Mouse (Mus musculus) cerebellum, adult 11-12 months (tissue): ENCODE data around the gene Coro6.

Source experiments
- DNase-seq: peaks from one replicate; pipeline ENCODE4 v3.0.0; 2022

The Coro6 gene

DNA sequence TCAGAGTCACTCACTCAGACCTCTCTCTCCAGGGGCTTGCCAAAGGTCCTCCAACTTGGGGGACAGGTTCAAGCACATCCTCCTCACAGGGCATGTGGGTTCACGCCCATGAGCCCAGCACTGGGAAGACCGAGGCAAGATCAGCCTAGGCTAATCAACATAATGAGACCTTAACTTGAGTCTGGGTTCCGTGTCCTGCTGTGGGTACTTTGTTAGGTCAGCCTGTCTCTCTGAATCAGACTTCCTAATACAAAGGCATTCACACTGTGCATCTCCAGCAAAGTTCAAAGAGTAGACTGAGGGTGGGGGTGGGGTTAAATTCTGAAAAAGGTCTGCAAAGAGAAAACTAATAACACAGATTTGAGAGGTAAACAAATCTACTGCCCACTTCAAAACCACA, 2.9 kb downstream of the Coro6 start:
- DNase-seq: no peak

DNA sequence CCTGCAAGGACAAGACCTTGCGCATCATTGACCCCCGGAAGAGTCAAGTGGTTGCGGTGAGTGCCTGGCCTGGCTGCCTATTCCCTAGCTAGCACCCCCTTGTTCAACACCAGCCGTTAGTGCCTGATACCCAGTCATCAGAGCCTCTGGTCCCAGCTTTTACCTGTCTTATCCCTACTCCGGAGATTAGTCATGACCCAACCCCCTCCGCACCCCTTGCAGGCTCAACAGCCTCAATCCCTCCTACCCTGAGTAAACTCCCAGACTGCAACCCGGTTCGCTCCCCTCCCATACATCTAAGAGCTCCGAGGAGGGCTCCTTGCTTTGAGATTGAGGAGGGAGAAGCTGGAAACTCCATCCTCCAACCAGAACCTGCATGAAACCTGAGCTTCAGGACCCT, 4.3 kb downstream of the Coro6 start:
- no peak for DNase-seq

DNA sequence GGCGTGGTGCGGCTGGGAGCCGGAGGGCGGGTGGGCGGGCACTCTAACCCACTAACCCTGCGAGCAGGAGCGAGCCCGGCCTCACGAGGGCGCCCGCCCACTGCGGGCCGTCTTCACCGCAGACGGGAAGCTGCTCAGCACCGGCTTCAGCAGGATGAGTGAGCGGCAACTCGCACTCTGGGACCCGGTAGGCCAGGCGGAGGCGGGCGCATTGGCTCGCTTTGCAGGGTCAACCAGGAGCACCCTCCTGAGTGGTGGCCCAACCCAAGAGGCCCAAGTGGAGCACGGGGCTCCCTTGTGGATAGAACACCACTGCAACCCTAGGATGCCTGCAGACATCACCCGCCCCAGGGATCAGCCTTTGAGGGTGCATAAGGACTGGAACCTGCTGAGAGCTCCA, 4.9 kb downstream of the Coro6 start:
- DNase-seq: no peak

DNA sequence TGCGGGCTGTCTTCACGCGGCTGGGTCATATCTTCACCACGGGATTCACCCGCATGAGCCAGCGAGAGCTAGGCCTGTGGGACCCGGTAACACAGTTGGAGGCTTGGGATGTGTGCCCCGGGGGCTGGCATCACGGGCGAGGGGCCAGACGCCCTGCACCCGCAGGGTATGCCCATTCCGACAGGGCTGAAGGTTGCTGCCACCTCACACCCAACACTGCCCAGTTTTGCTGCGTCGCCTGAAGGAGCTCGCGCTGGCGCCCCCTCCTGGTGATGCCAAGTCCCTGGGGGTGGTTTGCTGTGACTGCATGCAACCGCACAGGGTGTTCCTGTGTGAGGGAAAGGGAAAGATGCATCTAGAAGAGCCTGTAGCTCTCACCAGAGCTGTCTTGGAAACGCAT, 5.6 kb downstream of the Coro6 start:
- DNase-seq: peak; percentile 74

DNA sequence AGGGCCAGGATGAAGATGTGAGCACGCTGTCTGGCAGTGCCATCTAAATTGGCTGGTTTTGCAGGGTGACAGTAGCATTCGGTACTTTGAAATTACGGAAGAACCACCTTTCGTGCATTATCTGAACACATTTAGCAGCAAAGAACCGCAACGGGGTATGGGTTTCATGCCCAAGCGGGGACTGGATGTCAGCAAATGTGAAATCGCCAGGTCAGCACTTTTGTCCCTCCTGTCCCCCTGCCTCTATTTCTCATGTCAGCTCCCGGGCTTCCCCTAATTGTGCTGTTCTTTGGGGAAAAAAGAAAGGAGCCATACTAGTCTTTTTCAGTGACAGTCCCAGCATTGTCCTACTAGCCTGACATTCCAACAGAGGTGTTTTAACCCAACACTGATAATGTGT, 6.2 kb downstream of the Coro6 start:
- DNase-seq: no peak

DNA sequence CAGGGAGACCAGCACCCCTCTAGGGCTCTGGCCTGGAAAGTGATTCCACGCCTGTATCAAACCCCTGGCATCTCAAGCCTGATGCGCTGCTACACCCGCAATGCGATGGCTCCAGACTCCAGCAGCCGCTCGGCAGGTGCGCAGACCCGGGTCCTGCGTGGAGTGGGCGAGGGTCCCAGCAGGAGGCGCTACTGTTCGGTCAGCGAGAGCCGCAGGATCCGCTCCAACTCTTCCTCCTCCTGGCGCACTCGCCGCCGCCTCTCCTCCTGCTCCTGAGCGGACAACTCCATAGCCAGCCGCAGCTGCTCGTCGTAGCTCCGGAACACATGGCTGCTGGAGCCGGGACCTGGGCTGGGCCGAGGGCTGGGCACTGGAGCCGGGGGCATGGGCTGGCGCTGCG, 9.2 kb downstream of the Coro6 start:
- no peak for DNase-seq

DNA sequence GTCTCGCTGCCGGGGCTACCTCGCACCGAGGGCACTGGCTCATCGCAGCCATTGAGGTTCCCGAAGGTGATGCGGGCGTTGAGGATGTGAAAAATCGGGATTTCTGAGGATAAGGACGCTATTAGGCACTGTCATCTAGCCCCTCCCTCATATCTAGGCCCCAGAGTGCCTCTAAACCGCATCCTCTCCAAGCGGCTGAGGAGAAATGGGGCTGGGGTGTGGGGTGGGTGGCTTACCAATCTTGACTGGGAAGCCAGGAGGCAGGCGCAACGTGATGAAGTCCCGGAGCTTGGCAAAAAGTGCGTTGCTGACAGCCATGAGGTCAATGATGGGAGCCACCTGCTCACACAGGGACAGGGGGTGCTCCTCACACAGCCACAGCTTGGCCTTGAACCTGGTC, 10.6 kb downstream of the Coro6 start:
- DNase-seq: no peak

DNA sequence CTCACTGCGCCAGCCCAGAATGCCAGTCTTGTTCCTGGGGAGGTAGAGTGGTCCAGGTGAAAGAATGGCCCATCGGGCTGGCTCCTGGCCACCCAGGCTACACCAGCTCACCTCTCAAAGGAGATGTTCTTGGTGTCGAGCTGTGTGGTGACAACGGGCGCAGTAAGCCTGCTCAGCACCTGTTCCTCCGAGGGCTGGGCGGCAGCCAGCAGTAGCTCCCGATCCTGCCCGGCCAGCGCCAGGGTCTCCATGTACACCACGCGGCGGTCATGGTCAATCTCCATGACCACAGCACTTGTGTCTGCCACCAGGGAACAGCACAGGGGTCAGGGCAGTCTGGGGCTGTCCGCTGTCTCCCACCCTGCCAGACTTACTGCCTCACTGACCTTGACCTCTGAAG, 14.0 kb downstream of the Coro6 start:
- no peak for DNase-seq

DNA sequence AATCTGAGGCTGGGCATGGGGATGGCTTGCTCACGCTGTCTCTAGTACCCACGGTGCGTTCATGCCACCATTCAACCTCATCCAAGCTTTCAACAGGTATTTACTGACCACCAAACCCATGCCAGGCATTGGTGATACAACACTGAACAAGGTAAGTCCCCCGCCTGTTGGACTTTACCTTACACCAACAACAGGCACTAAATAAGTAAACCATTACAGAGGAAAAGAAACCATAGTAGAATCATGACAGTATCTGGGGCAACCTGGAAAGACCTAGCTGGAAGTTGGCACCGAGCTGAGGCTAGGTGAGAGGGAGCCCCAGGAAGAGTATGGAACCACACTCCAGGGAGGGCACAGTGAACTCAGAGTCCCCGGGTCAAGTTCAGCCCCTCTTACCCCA, 14.7 kb downstream of the Coro6 start:
- DNase-seq: no peak

DNA sequence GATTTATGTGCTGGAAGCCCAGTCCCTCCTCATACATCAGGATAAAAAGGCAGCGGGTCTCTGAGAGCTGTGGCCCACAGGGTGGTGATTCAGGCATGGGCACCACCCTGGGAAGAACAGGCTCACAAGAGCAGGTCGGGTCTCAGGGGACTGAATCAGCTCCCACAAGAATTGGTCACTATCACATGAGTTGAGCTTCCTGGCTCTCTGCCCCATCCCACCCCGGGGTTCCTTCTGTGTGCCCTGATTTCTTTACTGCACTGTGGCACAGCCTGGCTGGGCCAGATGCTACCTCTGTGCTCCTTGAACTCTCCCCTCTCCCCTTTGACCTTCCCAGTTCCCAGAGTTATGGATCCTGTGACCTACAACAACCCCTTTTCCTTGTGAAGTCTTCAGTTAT, 20.8 kb downstream of the Coro6 start:
- peak; percentile 48 for DNase-seq

DNA sequence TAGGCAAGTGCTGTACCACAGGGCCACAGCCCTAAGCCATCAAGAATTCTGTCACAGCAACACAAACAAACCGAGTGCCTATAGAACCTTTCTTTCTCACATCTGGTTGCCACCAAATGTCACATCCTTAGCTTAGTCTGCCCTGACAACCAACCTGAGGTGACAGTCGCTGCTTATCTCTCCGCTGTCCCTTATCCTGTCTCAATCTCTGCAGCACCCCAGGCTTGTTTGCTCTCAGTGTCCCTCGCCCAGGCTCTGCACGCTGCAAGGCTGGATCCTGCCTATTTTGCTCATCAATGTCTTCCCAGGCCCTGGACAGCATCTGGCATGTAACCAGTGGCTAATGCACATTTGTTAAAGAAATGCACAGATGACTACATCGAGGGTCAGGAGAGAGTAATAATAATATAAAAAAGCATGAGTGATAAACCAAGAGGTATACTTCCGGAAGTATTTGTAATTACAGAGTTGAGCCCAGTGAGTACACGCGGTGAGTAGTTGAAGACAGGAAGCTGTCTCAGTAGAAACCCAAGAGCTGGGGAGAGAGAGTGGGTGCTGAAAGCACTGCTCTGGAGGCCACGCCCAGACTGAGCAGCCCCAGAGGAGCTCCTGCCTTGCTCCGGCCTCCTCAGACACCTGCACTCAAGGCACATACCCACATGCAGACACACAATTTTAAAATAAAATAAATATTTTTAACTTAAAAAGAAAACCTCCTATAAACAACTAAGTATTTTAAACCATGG, 21.5 kb downstream of the Coro6 start:
- peak; percentile 20 for DNase-seq

DNA sequence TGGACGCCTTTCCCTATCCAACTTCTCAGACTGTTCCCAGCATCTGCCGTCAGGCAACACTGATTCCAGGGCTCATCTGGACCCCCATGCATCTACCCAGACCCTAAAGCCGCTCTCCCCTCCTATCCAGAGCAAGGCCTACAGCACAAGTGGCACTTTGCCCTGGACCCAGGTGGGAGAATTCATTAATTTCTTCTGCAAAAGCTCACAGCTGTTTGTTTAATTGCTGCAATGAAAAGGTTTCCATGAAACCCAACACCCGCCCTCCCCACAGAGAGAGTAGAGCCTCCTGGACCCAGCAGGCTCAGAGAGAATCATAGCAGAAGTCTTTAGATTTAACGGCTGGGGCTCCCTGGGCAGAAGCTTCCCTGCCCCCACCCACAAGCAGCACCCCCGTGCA, 23.0 kb downstream of the Coro6 start:
- DNase-seq: no peak

DNA sequence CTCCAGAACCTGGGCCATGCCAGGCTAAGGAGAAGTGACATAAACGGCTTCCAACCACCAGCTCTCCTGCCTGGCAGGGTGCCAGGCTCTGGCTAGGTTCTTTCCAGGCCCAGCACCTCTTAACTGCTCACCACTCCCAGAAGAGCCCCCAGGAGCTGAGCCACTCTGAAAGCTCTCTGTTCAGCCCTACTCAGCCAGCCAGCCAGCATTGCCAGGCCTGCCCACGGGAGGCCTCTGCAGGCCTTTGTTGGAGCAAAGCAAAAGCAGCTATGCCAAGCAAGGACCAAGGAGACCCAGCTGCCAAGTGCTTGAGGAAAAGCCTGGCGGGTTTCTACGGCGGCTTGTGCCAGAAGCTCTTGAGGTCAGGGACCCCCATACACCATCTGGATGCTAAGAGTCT, 24.6 kb downstream of the Coro6 start:
- DNase-seq: peak; percentile 81

DNA sequence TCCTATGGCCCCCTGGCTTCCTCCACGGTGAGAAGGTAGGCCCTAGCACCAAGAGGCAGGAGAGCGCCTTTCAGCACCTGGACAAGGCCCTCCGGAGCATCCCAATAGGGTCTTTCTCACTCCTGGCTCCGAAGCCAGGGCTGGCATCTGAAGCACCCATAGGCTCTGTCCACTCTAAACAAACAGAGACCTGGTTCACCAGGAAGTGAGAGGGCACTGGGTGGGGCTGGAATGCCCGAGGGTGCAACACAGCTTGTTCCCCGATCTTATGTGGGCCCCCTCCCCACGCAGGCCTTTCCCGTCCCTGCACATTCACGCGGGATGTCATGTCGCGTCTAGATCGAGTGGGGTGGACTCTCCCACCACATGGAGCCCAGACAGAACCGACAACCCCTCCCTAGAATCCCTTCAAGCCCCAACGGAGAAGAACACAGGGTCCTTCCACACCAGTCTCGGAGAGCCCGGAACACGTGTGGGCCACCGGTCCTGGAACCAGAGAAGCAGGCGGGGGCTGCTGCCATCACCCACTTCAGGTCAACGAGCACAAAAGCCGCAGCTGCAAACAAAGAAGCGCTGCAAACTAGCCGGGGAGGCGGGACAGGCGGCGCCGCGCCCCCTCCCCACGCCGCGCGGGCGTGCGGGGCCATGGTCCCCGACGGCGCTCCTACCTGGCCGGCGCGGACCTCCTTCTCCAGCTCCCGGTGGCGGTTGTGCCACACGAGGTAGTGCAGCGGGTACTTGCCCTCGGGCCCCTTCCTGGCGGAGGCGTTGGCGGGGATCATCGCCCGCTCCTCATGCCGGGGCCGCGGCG, 26.8 kb downstream of the Coro6 start:
- peak; percentile 70 for DNase-seq

DNA sequence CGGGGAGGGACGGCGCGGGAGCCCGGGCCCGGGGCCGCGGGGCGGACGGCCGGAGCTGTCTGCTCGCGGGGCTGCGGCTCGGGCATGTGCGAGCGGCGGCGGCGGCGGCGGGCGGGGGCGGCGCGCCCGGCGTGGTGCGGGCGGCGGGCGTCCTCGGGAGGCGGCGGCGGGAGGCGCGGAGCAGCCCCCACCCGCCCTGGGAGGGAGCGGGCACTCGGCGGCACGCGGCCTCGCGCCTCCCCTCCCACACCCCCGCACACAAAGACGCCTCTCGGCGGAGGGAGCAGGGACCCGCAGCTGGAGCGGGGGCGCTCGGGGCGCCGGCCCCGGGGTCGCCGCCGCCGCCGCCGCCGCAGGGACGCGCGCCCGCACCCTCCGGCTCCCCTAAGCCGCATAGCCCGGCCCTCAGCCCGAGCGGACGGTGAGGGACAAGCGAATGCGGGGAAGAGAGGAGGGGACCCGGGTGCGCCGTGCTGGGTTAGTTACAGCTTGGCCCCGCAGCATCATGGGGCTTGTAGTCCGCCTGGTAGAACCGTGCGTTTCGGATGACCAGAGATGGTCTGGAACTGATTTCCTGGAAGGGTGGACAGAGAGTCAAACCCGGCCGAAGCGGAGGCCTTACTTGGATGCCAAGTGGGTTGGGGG, 27.5 kb downstream of the Coro6 start, which contains the start of gene Ankrd13b:
Gene Ankrd13b (minus strand): TSS at position 88 of the 645 bp plus-strand sequence.
- DNase-seq: peak; percentile 87

DNA sequence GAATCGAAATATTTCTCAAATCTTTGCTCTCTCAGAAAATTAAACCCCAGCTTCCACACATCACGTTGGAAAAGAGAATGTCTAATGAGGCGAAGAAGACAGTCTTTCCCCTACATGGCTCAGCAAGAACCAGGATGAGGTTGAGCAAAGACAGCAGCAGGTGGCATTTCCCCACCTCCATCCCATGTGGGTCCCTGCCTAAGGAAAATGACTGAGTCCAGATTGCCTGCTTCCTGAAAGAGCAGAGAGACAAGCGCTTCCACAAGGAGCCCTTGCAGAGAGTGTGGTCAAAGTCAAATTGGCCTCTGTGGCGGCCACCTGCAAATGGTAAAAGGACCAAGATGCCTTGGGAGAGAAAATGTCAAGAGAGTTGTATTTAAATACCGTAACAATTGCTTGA, 28.2 kb downstream of the Coro6 start:
- DNase-seq: peak; percentile 57

DNA sequence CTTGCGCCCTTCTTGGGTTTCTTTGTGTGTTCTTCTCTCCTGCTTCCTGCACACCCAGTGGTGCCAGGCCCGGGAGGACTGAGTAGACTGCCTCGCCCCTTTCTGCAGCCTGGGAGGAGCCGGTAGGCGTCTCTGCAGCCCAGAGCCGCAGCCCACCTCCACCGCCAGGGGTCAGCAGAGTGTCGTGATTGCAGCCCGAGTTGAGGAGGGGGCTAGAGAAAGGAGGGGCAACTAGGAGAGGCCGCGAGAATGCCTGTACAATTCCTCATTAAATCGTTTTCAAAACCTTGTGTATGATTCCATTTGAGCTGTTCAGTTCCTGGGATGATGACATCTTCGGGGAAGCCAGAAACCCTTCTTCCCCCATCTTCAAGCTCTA, 28.9 kb downstream of the Coro6 start:
- DNase-seq: peak; percentile 87

DNA sequence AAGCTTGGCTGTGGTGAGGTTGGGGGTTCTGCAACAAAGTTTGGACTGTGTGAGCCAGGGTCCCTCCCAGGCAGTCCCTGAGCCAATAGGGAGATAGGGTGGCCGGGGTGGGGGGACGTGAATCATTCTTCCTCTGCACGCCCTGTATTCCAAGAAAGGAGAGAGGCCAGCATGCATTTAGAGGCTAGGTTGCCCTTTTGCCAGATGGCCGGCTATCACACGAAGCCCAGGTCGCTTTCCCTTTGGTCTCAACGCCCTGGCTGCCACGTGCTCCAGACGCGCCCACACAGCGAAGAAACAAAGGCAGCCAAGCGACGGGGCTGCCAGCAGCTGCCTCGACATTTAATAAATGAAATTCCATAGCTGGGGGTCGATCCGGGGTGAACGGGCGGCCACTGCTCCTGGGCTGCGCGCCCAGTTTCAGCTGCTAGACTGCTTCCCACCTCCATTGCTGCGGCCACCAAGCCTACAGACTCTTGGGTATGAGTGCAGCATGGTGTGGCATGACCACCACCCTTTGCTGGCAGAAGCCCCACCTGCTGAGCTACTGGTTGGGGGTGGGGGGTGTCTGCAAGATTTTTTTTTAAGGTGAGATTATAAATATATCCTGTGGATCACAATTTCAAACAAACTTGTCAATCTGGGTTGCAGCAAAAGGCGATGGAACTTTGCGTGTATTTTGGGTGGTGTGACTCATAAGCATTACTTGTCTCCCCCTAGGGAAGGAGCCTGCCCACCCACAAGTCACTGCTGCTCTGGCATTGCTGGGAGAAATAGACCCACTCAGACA, 29.5 kb downstream of the Coro6 start:
- peak; percentile 82 for DNase-seq

DNA sequence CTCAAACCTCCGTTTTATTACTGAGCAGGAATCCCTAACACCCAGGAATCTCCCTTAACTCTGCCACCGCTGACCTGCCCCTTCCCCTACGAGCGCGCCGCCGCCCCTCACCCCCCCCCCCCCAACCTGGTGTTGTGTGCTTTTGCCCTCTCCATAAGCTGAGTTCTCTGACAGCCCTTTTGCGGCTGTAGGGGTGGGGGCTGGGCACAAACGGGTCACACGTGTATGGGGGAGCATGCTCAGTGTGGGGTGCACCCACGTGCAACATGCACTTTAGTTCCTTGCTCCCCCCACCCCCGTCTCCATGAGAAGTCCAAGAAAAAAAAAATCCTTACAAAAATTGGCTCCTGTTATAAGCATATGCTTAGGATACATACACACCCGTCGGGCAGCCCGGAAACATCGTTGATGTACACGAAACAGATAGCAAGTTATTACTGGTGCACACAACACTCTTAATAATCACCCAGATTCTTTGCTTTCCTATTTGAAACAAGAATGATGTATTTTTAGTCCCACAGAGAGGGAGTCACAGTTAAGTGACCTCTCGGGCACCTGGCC, 30.2 kb downstream of the Coro6 start:
- DNase-seq: peak; percentile 76

DNA sequence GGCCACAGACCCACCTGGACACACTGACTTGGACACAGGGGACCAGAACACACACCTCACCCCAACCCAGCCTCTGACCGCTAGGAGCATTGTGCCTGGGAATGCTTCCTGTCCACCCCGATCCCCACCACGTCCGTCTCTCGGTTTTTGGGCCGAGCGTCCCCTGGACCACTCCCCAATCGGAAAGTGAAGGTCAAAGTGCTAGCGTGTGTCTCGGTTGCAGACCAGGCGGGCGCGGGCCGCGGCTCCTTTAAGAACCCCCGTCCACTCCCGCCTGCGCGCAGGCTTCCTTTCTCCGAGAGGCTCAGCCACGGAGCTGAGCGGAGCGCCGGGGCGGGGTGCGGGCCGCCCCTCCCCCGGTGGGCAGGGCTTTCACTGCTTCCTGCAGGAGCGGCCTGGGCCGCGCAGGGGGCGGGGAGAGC, 30.7 kb downstream of the Coro6 start:
- DNase-seq: peak; percentile 96

DNA sequence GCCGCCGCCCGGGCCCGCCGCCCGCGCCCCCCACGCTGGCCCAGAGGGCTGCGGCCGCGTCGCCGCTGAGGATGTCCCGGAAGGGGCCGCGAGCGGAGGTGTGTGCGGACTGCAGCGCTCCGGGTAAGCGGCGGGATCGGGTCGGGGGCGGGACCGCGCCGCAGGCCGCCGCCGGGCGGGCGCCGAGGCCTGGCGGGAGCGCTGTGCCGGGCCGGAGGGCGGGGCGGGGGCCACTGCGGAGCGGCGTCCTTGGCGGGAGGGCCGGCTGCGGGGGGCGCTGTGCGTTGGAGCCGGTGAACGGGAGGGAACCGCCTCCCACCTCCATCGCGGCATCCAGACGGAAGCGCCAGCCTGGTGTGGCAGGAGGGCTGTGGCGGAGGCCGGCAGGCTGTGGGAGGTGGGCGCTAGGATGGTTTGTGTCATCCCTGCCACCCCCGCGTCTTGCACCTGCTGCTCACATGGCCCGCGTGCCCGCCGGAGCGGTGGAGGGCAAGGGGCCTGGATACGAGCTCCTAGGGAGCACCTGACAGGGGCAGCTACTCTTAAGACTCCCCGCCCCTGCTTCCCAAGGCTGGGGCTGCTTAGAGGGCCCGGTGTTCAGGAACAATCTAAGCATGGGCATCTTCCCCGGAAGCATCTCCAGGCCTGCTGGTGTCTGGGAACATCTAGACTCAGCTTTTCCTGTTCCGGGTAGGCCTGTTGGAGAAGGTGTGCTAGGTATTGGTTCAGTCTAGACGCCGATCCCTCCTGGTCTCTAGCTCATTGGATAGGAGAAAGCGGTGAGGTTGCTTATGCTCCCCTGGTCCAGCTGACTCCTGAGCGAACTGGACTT, 31.5 kb downstream of the Coro6 start, which contains the start of gene Git1:
Gene Git1 (plus strand): TSS at position 51 of the 832 bp plus-strand sequence.
- peak; percentile 76 for DNase-seq

DNA sequence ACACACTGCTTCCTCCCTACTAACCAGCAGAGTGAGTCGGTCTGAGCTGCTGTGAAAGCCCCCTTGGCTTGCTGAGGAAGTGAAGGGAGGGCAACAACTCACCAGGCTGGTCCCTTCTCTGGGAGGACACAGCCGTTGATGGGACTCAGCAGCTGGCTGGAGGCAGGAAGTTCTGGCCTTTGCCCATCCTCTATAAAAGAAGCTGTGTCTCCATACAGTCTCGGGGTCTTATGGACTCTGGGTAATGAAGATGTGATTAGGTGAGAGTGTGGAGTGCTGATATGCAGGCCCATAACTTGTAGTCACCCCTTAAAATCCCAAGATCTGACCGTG, 32.1 kb downstream of the Coro6 start:
- DNase-seq: no peak
